Mouse (Mus musculus) T-helper 2 cell (primary cell): ENCODE results near the gene Trub2.

ENCODE experiments used
- in situ Hi-C: fragments of 300-600 bp; cut with MboI, MseI; formaldehyde crosslinking; loops from one replicate; pipeline ENCODE4 v1.15.1; 2025; ENCODE audit warnings: high pct_unique_total_duplicates

Trub2 gene

DNA sequence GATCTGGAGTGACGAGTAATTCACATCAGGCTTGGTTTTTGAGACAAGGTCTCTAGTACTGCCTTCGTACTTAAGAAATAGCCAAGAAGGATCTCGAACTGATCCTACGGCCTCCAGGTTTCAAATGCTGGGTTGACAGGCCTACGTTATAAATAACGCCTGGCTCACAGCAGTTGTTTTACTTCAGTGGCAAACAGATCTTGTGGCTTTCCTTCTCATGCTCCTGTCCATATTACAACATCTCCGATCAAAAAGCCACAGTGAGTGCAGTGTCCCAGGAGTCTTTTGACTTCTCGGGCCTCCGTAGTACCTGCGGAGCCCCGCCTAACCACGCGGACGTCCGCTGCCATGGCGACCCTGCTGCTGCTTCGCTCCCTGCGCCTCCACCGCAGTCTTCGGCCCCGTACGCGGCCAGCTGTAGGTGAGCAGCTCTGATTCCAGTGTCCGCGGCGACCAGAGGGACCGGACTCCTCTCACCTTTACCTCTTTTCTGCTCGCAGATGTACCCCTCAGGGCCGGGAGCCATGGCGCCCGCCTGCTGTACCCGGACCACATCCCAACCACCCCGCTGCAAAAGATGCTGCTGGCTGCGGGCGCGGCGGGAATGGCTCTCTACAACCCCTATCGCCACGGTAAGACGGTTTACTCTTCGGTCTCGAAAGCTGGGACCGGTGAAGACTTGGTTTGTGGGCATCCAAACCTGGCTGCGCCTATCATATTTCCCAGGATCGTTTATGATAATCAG lies at the start of gene Trub2:
TSS of gene Trub2 (minus strand) at position 566 of the 745 bp plus-strand sequence.
- in situ Hi-C loops: no loop called here

- in situ Hi-C loops: no loop called here
These were observed 47.1 kb upstream of the Trub2 start for GRCm38 (mm10) chr2:29835391-29835899.

- in situ Hi-C loops: no loop called here
These were observed 45.5 kb upstream of the Trub2 start for GRCm38 (mm10) chr2:29833796-29834195.

GRCm38 (mm10) chr2:29831106-29831505 lies 42.8 kb upstream of the Trub2 start:
- in situ Hi-C loops: no loop called here

- in situ Hi-C loops: no loop called here
These were observed 39.4 kb upstream of the Trub2 start for GRCm38 (mm10) chr2:29827709-29828024.

DNA sequence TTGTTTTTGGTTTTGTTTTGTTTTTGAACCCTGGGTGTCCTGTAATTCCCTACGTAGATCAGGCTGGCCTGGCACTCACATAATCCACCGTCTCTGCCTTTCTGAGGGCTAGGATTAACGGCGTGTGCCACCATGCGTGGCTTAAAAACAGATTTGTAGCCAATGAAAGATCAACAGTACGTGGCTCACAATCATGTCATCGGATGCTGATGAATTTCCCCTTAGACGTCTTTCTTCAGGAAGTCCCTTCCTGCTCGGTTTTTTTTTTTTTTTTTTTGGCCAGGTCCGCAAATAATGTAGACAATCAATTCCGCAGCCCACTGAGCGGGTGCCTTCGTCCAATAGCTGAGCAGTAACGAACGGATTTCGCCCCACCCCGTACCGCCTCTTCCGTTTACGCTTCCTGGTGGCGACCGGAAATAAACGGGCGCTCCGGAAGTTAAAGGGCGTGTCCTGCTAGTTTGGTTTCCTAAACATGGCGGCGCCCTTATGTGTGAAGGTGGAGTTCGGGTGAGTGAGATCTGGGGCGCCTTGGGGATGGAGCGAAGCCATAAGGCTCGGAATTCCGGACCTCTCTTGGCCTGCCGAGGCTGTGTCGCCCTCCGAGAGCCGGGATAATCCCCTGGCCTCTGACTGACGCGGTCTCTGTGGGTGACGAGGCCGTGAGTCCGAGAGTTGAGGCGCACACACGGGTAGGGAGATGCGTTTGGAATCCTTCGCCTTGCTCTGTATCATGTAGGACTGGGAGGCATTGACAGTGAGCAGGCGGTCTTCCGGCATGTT lies 38.8 kb upstream of the Trub2 start:
- in situ Hi-C loops: no loop called here

GRCm38 (mm10) chr2:29826318-29826925 lies 38.1 kb upstream of the Trub2 start:
- in situ Hi-C loops: no loop called here

DNA sequence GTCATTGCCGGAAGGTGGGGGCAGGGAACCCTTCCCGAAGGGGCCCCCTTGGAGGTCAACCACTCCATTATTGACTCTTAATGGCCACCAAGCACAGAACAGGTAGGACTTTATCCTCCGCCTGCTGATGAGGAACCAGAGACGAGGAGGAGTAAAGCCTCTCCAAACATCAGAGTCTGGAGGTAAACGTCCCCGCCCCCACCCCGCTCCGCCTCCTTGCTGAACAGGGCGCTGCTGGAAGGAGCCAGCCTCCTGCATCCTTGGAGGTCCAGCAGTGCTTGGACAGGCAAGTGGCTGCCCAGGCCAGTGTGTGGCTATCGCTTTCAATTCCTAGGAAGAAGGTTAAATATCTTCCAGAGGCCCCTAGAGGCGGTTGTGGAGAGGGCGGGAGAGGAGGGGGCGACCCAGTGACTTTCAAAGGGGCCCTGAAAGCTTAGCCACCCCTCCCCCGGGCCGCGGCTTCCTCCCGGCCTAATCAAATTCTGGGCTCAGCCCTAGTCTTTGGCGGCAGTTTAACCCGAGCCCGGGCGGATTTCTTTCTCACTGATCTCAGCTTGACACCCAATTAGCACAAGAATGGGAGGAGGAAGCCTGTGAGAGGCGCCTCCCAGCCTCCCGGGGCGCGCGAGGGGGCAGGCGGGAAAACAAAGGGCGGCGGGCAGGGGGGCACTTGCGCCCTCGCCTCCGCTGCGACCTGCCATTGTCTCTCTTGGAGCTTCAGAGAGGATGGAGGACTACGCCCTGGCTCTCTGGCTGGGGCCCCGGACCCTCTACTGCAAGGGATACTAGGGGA lies 31.9 kb upstream of the Trub2 start, which contains the start of gene Urm1:
TSS of gene Urm1 (plus strand) at position 51 of the 793 bp plus-strand sequence.
- in situ Hi-C loops: no loop called here

DNA sequence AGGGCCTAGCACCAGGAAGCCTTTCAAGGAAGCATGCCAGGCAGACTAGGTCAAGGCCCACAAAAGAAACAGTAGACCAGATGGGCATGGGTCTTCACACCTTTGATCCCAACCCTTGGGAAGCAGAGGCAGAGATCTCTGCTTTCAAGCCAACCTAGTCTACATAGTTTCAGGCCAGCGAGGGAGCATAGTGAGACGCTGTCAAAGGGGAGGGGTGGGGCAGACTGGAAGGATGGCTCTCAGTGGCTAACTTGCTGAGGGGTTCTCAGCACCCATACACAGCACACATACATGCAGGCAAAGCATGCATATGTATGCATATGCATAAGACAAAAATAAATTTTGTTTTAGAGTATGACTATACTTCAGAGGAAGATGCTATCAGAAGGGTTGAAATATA lies 31.1 kb upstream of the Trub2 start:
- in situ Hi-C loops: loop anchor here (5.0 kb wide), 1 partner anchor 43 kb away; no protein-coding TSS in a partner anchor

- in situ Hi-C loops: loop anchor here (5.0 kb wide), 1 partner anchor 45 kb away; no protein-coding TSS in a partner anchor
These were observed 29.3 kb upstream of the Trub2 start for GRCm38 (mm10) chr2:29817426-29818232.

DNA sequence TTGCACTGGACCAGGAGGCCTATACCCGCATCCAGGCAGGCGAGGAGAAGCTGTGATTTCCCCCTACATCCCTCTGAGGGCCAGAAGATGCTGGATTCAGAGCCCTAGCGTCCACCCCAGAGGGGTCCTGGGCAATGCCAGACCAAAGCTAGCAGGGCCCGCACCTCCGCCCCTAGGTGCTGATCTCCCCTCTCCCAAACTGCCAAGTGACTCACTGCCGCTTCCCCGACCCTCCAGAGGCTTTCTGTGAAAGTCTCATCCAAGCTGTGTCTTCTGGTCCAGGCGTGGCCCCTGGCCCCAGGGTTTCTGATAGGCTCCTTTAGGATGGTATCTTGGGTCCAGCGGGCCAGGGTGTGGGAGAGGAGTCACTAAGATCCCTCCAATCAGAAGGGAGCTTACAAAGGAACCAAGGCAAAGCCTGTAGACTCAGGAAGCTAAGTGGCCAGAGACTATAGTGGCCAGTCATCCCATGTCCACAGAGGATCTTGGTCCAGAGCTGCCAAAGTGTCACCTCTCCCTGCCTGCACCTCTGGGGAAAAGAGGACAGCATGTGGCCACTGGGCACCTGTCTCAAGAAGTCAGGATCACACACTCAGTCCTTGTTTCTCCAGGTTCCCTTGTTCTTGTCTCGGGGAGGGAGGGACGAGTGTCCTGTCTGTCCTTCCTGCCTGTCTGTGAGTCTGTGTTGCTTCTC lies 27.5 kb upstream of the Trub2 start:
- in situ Hi-C loops: loop anchor here (5.0 kb wide), 1 partner anchor 46 kb away; no protein-coding TSS in a partner anchor

- in situ Hi-C loops: no loop called here
These were observed 15.1 kb upstream of the Trub2 start for GRCm38 (mm10) chr2:29803400-29803831.

GRCm38 (mm10) chr2:29802827-29803201 lies 14.5 kb upstream of the Trub2 start:
- in situ Hi-C loops: no loop called here

DNA sequence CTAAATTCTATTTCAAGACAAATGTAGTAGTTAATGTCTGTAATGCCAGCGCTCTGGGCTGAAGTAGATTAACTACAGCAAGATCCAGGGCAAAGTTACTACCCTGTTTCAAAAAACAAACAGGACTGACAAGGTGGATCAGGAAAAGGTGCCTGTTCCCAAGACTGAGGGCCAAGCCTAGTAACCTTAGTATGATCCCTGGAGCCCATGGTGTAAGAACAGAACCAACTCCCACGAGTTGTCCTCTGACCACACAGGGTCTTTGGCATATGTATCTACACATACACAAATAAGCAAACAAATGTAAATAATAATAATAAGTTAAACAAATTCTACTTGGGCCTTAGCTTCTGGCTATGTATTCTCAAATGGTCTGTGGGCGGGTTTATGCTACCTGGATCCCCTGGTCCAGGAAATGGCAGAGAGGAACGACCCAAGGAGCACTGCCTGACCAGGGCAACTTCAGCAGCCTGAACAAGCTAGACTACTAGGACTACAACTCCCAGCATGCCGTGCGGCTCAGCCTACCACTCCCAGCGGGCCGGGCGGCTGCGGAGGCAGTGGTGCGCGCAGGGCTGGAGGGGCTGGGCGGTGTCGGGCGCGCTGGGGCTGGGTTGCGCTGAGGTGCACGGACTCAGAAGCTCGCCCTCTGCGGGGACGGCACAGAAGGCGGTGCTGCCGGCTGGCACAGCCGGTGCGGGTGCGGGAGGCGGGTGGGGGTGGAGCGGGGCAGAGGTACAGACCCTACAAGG lies 13.9 kb upstream of the Trub2 start, which contains the start of gene Slc27a4:
TSS of gene Slc27a4 (plus strand) at position 560 of the 752 bp plus-strand sequence.
- in situ Hi-C loops: no loop called here

DNA sequence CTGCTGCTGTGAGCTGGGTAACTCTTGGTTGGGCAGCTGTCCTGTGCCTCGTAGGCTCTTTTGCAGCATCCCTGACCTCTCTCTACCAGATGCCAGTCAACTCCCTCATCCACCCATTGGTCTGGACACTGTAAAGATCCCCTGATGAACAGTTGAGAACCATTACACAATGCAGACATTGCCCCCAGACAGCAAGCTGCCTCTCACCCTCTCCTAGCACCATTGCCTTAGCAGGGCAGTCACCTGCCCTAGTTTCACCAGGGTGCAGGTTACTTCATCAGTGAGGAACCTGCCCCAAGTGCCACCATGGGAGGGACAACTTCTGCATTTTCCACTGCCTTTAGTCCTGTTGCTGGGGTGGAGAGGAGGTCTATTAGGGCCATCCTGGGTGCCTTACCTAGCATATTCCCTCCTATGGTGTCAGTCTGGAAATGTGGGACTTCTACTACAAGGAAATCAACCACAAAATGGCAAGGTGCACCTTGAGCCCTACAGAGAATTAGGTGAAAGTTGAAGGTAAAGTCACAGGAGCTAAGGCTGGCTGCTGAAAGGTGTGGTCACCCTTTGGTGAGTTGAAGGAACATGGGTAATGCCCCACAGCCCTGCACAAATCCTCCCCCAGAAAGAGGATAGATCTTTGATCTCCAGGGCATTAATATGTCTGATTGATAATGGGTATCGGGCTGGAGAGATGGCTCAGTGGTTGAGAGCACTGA lies 4.6 kb upstream of the Trub2 start:
- in situ Hi-C loops: loop anchor here (10.0 kb wide), 1 partner anchor 1468 kb away; no protein-coding TSS in a partner anchor

DNA sequence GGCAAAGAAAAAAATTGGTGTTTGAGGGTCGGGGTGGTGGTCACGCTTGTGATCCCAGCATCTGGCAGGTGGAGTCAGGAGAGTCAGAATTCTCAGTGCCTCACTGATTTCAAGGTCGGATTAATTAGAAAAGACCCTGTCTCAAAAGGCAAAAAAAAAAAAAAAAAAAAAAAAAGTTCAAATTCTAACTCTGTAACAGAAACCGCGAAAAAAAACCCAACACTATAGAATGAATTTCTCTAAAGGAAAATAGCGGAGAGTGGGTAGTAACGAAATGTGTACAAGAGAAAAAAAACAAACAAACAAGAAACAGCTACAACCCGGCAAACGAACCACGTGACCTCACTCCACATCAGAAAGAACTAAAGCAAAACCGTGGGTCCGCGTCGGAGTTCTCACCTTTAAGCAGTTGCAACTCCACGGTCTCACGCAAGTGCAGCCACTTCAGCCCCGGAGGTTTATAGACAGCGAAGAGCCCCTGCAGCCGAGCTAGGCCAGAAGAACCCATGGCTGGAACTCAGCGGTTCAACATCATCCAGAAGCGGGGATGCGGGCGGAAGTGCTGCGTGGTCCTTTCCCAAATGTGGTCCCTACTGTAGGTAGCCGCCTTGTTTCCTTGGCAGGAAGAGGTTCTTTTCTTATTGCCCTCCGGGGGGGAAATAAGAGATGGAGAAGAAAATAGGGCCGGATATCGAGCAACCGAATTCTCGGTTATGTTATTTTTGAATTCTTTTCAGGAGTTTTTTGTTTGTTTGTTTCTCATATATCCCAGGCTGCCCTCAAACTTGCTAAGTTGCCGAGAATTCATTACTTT lies 991 bp downstream of the Trub2 start, which contains the start of gene Coq4:
TSS of gene Coq4 (plus strand) at position 390 of the 814 bp plus-strand sequence.
- in situ Hi-C loops: no loop called here

- in situ Hi-C loops: no loop called here
These were observed 4.0 kb downstream of the Trub2 start for GRCm38 (mm10) chr2:29784290-29784689.
